Comparison of ENCODE assay signal across 10 mouse cellular contexts in the genomic region with DNA sequence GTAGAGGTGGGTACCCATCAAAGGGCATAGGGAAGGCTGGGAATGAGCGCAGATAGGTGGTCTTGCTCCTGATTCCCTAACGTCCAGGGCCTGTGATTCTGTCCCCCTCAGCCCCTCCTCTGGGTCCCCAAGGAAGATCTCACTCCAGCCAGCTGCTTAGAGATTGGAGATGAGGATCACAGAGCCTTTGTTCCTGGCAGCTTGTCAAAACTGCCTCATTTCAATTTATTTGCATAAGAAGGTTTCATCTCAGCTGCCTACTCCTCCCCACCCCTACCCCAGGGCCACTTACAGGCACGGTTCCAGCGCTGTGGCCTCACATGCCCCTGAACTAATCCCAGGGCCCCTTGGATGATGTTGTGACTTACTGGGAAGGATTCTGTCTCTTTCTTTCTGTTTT. TPM values are rescaled to one million over a fixed set of nuclear protein-coding genes. Genes with fewer than 3 reads are reported as not detected.
A peak's percentile ranks its signal among the peaks of the same experiment; 100 is the strongest.
DNase-seq lines count a peak whose midpoint lies in the region; ATAC-seq and TF ChIP-seq lines count a peak whose summit lies in the region.
"Had no signal": no experiment of that assay in that cellular context is flagged by ENCODE, and none has a peak within 500 bp of the region (broad histone marks: within the 10 kb centered on the region; RNA-seq: fewer than 3 reads in every experiment).

No protein-coding gene starts in this region.

- WGBS in forebrain, embryonic 13.5 days = 16% methylated on average over 4 of the region's 4 CpGs
- 25% methylated on average over 4 of the region's 4 CpGs for WGBS in forebrain, embryonic 10.5 days
- WGBS in hindbrain, embryonic 16.5 days = 13% methylated on average over 4 of the region's 4 CpGs
- WGBS in cerebellum, adult 2 months = 45% methylated on average over 4 of the region's 4 CpGs

- ATAC-seq in forebrain, embryonic 13.5 days = peak; percentile 67
- ATAC-seq in hindbrain, embryonic 16.5 days = peak; percentile 39; the same call in 1 of the 2 replicates
- ATAC-seq: CD4-positive, CD25-positive, alpha-beta regulatory T cell, adult 4 months had no signal

- H3K36me3 ChIP-seq in forebrain, embryonic 13.5 days (ENCODE audit: poor library complexity, severe bottlenecking) = no peaks in the 10 kb centered on the region
- no peaks in the 10 kb centered on the region for H3K36me3 ChIP-seq in forebrain, embryonic 10.5 days (replicated peaks)
- H3K36me3 ChIP-seq in hindbrain, embryonic 16.5 days (ENCODE audit: control insufficient read depth, insufficient read depth, low read length) = no peaks in the 10 kb centered on the region

- TF ChIP-seq CTCF in cerebellum, adult 2 months (IDR thresholded peaks at IDR 0.05; ENCODE audit: borderline replicate concordance, insufficient read depth, low read depth, low read length) = no peak

- peak overlapping the region; percentile 57 for H3K27ac ChIP-seq in forebrain, embryonic 13.5 days
- no peak overlapping the region for H3K27ac ChIP-seq in forebrain, embryonic 10.5 days
- no peak overlapping the region for H3K27ac ChIP-seq in hindbrain, embryonic 16.5 days (ENCODE audit: low read depth, low read length)
- H3K27ac ChIP-seq in cerebellum, adult 2 months (ENCODE audit: insufficient read depth, low read length) = no peak overlapping the region

- no peak overlapping the region for H3K4me2 ChIP-seq in forebrain, embryonic 13.5 days
- H3K4me2 ChIP-seq in hindbrain, embryonic 16.5 days (ENCODE audit: low read length) = no peak overlapping the region

- TF ChIP-seq POLR2A in cerebellum, adult 2 months (IDR thresholded peaks at IDR 0.05; ENCODE audit: borderline replicate concordance, insufficient read depth, low read length) = no peak

- H3K27me3 ChIP-seq in forebrain, embryonic 13.5 days = peaks cover 22% of the 10 kb centered on the region
- peaks cover 75% of the 10 kb centered on the region for H3K27me3 ChIP-seq in forebrain, embryonic 10.5 days (ENCODE audit: poor library complexity, severe bottlenecking)
- H3K27me3 ChIP-seq in hindbrain, embryonic 16.5 days (replicated peaks; ENCODE audit: control insufficient read depth, insufficient read depth, low read length) = no peaks in the 10 kb centered on the region
- no peaks in the 10 kb centered on the region for H3K27me3 ChIP-seq in cerebellum, adult 2 months (ENCODE audit: control insufficient read depth, insufficient read depth, low read length)

- no peak overlapping the region for H3K4me3 ChIP-seq in forebrain, embryonic 13.5 days
- H3K4me3 ChIP-seq in forebrain, embryonic 10.5 days = no peak overlapping the region
- H3K4me3 ChIP-seq in hindbrain, embryonic 16.5 days (ENCODE audit: low read length) = no peak overlapping the region
- no peak overlapping the region for H3K4me3 ChIP-seq in cerebellum, adult 2 months (replicated peaks; ENCODE audit: insufficient read depth, low read depth, low read length)
- H3K4me3 ChIP-seq: megakaryocyte, embryonic 14.5 days had no signal

- H3K9ac ChIP-seq in forebrain, embryonic 13.5 days = peak overlapping the region; percentile 35; the same call in 1 of the 2 replicates
- H3K9ac ChIP-seq in hindbrain, embryonic 16.5 days (ENCODE audit: low read depth, low read length) = no peak overlapping the region

- H3K9me3 ChIP-seq in forebrain, embryonic 13.5 days (replicated peaks) = no peaks in the 10 kb centered on the region
- no peaks in the 10 kb centered on the region for H3K9me3 ChIP-seq in forebrain, embryonic 10.5 days
- H3K9me3 ChIP-seq in hindbrain, embryonic 16.5 days (ENCODE audit: control insufficient read depth, low read length) = no peaks in the 10 kb centered on the region
- H3K9me3 ChIP-seq: megakaryocyte, embryonic 14.5 days had no signal

- no peak for DNase-seq in forebrain, embryonic 10.5 days (ENCODE audit: extremely low spot score, low spot score)
- DNase-seq in ovary, postnatal 36 days (ENCODE audit: low spot score) = peak; percentile 55
- DNase-seq in ovary, postnatal 14 days (ENCODE audit: low spot score) = no peak
- peak; percentile 27 for DNase-seq in testis, postnatal 14 days (ENCODE audit: low spot score)
- DNase-seq in cerebellum, adult 2 months = no peak
- no peak for DNase-seq in cerebellum, adult 9-11 months

- H3K4me1 ChIP-seq in forebrain, embryonic 13.5 days = peaks cover 49% of the 10 kb centered on the region
- H3K4me1 ChIP-seq in forebrain, embryonic 10.5 days = peaks cover 26% of the 10 kb centered on the region
- H3K4me1 ChIP-seq in hindbrain, embryonic 16.5 days (ENCODE audit: control insufficient read depth, insufficient read depth, low read depth, low read length) = peaks cover 30% of the 10 kb centered on the region
- no peaks in the 10 kb centered on the region; the same call in 1 of the 2 replicates for H3K4me1 ChIP-seq in cerebellum, adult 2 months (ENCODE audit: control insufficient read depth, insufficient read depth, low read length)

RNA-seq across cellular contexts. Expression of gene Lingo1, which starts 33.9 kb away (rescaled TPM):
- polyA plus RNA-seq in forebrain, embryonic 13.5 days (2015; fragmentation: Nextera tagmentation; extraction: Ambion mirVana) = 10.9 and 13.7 TPM in 2 replicates
- 0.74 and 0.77 TPM in 2 replicates for polyA plus RNA-seq in forebrain, embryonic 10.5 days (2016; fragmentation: Nextera tagmentation; extraction: Ambion mirVana)
- 79.4 and 80.7 TPM in 2 replicates for polyA plus RNA-seq in hindbrain, embryonic 16.5 days (2015; fragmentation: Nextera tagmentation; extraction: Ambion mirVana)
- polyA plus RNA-seq in cerebellum, adult 2 months (2012; rRNA removed) = 85.1 and 88.3 TPM in 2 replicates
- polyA plus RNA-seq: CD4-positive, CD25-positive, alpha-beta regulatory T cell, adult 4 months had no signal

RNA-seq across cellular contexts. Expression of gene Odf3l1, which starts 34.3 kb away (rescaled TPM):
- polyA plus RNA-seq in forebrain, embryonic 13.5 days (2015; fragmentation: Nextera tagmentation; extraction: Ambion mirVana) = 0.44 TPM in 1 of 2 replicates, not detected in the other
- not detected in 2 replicates for polyA plus RNA-seq in forebrain, embryonic 10.5 days (2016; fragmentation: Nextera tagmentation; extraction: Ambion mirVana)
- polyA plus RNA-seq in hindbrain, embryonic 16.5 days (2015; fragmentation: Nextera tagmentation; extraction: Ambion mirVana) = 0.20 TPM in 1 of 2 replicates, not detected in the other
- polyA plus RNA-seq in cerebellum, adult 2 months (2012; rRNA removed) = 0.21 and 0.33 TPM in 2 replicates
- polyA plus RNA-seq: CD4-positive, CD25-positive, alpha-beta regulatory T cell, adult 4 months had no signal

RNA-seq across cellular contexts. Expression of gene Cspg4, which starts 34.7 kb away (rescaled TPM):
- 3.0 and 3.1 TPM in 2 replicates for polyA plus RNA-seq in forebrain, embryonic 13.5 days (2015; fragmentation: Nextera tagmentation; extraction: Ambion mirVana)
- 0.88 and 1.1 TPM in 2 replicates for polyA plus RNA-seq in forebrain, embryonic 10.5 days (2016; fragmentation: Nextera tagmentation; extraction: Ambion mirVana)
- polyA plus RNA-seq in hindbrain, embryonic 16.5 days (2015; fragmentation: Nextera tagmentation; extraction: Ambion mirVana) = 10.7 and 10.8 TPM in 2 replicates
- polyA plus RNA-seq in cerebellum, adult 2 months (2012; rRNA removed) = 7.4 and 8.9 TPM in 2 replicates
- polyA plus RNA-seq: CD4-positive, CD25-positive, alpha-beta regulatory T cell, adult 4 months had no signal

Comparison
In these comparisons a context has a peak if more than half of its experiments do, and no peak if none do; other contexts are left out.
1. DNase-seq: peak in ovary, postnatal 36 days (single experiment) and testis, postnatal 14 days (single experiment); none in forebrain, embryonic 10.5 days (single experiment), ovary, postnatal 14 days (single experiment), cerebellum, adult 2 months (0 of 2) and cerebellum, adult 9-11 months (single experiment).